Mouse (Mus musculus) lung, postnatal 0 days (tissue): Measurements from ENCODE around the gene Hyal1.

Experiments
- CTCF ChIP-seq: IDR thresholded peaks from 2 replicates; pipeline ENCODE4 v1.5.1; 2016; ENCODE audit warnings: antibody characterized with exemption, mild to moderate bottlenecking
- EP300 ChIP-seq: IDR thresholded peaks from 2 replicates; pipeline ENCODE4 v1.6.1; 2016; ENCODE audit warnings: antibody characterized with exemption, mild to moderate bottlenecking, control low read depth

DNA sequence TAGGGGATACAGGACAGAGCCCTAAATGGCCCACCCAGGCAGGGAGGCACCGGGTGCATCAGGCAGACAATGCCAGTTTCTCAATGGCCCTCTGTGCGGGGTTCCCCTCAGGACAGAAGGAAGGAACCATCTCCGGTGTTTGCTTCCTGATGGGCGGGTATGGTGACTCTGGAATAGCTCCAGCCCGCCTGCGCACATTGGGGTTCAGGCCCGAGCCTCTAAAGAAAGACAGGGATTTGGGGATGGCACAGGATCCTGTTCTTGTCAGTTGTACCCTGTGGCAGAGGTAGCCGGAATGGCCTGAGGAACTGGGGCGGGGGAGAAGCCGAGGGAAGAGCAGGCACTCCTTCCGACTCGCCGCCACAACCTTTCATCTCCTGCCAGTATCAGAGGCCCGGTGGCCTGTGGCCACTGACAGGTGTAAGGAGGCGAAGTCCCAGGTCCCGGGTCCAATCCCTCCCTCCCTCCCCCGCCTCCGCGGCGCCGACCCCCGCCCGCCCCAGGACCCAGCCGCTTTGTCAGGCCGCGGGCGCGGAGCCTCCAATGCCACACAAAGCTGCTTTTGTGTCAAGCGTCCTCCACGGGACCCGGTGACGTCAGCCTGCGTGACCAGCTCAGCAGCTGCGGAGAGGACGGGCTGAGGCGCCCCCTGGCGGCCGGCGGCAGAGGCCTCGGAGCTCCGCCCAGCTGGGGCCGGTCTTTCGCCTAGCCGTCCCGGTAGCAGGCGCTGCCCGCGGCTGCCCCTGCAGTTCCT is 35.6 kb downstream of the Hyal1 start:
- TF ChIP-seq EP300, result peak; percentile 71
- TF ChIP-seq CTCF, result peak; percentile 97
